Mouse (Mus musculus) hindbrain, embryonic 13.5 days (tissue): Measurements from ENCODE around the gene Gm3072. TPM values are rescaled to one million over a fixed set of nuclear protein-coding genes. Genes with fewer than 3 reads are reported as not detected.
"Not testable (repeated sequence)": the region's sequence is repeated elsewhere in the genome, so short reads cannot be mapped to it uniquely, and the experiment has no call there.

Source experiments
- ATAC-seq: fragments of 200-750 bp; cut with Nextera tagmentation; 2 replicates; pipeline ENCODE4 v1.8.0; 2017; ENCODE audit warnings: moderate TSS enrichment; ENCODE audit not compliant: low FRiP score
- H3K27ac ChIP-seq: fragments of 300-500 bp; sonication (generic); 2 replicates; pipeline ENCODE4 v1.5.1; 2015; ENCODE audit warnings: inconsistent platforms, mild to moderate bottlenecking, moderate library complexity
- H3K27me3 ChIP-seq: fragments of 300-500 bp; sonication (generic); 2 replicates; pipeline ENCODE4 v1.6.1; 2015; ENCODE audit warnings: mild to moderate bottlenecking, inconsistent platforms
- H3K36me3 ChIP-seq: fragments of 300-500 bp; sonication (generic); 2 replicates; pipeline ENCODE4 v1.6.1; 2015; ENCODE audit warnings: mild to moderate bottlenecking, inconsistent platforms
- H3K4me1 ChIP-seq: fragments of 300-500 bp; sonication (generic); replicated peaks from 2 replicates; pipeline ENCODE4 v1.6.1; 2015; ENCODE audit warnings: inconsistent platforms
- H3K4me2 ChIP-seq: fragments of 300-500 bp; sonication (generic); 2 replicates; pipeline ENCODE4 v1.6.1; 2015; ENCODE audit warnings: inconsistent platforms, mild to moderate bottlenecking, moderate library complexity
- H3K4me3 ChIP-seq: fragments of 300-500 bp; sonication (generic); 2 replicates; pipeline ENCODE4 v1.5.1; 2015; ENCODE audit warnings: mild to moderate bottlenecking, inconsistent platforms
- H3K9ac ChIP-seq: fragments of 300-500 bp; sonication (generic); 2 replicates; pipeline ENCODE4 v1.6.1; 2015; ENCODE audit warnings: mild to moderate bottlenecking, inconsistent platforms
- H3K9me3 ChIP-seq: fragments of 300-500 bp; sonication (generic); 2 replicates; pipeline ENCODE4 v1.6.1; 2016; ENCODE audit warnings: inconsistent platforms
- WGBS: fragments of 180-500 bp; shearing (Covaris S2); methylation state at CpG from one replicate; pipeline ENCODE4 v1.1.7; 2015; 5-methylcytosine and 5-hydroxymethylcytosine counted together
- polyA plus RNA-seq: library from polyadenylated mRNA; unstranded; fragments of >200 nt; fragmentation: Nextera tagmentation; extraction: Ambion mirVana; gene quantifications from 2 replicates; pipeline ENCODE4 v1.2.1, GENCODE M21; 2015

Gene Gm3072
- polyA plus RNA-seq: not detected in 2 replicates

- not testable (repeated sequence) for H3K4me3 ChIP-seq, H3K36me3 ChIP-seq, H3K27ac ChIP-seq, H3K9me3 ChIP-seq, H3K9ac ChIP-seq, H3K27me3 ChIP-seq, ATAC-seq, H3K4me1 ChIP-seq, H3K4me2 ChIP-seq
- WGBS: 86% methylated on average over 1 of the region's 2 CpGs
Observed at GRCm38 (mm10) chr14:41624512-41624911, at the start of gene Gm3072. Gene Gm3072 (minus strand): TSS chr14:41624612.

GRCm38 (mm10) chr14:41648176-41648575, 23.8 kb upstream of the Gm3072 start:
- H3K36me3 ChIP-seq, H3K27ac ChIP-seq, H3K4me2 ChIP-seq, ATAC-seq, H3K9ac ChIP-seq, H3K4me3 ChIP-seq, H3K27me3 ChIP-seq, H3K9me3 ChIP-seq, H3K4me1 ChIP-seq: not testable (repeated sequence)
- WGBS: 85% methylated on average over 2 of the region's 2 CpGs

GRCm38 (mm10) chr14:41646387-41646786, 22.0 kb upstream of the Gm3072 start, which contains the start of gene Gm3676:
Gene Gm3676 (minus strand): TSS chr14:41646487.
- not testable (repeated sequence) for H3K4me3 ChIP-seq, H3K36me3 ChIP-seq, ATAC-seq, H3K4me2 ChIP-seq, H3K27me3 ChIP-seq, H3K4me1 ChIP-seq, H3K27ac ChIP-seq, H3K9me3 ChIP-seq, H3K9ac ChIP-seq
- WGBS: no CpG with 5 or more reads among the region's 1 CpGs

DNA sequence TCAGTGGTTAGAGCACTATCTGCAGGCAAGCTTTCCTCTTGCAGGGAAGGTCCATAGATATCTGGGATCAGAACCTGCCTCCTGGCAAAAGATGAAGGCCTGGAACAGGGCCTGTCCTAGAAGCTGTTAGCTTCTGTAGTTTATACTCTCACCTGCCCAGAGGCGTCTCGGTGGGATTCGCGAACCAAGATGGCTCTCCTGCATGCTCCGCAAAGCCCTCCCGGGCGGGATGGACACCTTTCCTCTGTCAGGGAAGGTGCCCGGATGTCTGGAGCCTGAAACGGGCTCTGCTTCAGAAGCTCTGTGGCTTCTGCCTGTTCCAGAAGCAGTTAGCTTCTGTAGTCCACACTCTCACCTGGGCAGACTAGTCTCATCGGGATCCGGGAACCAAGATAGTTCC, 5.7 kb upstream of the Gm3072 start:
- not testable (repeated sequence) for H3K27me3 ChIP-seq, H3K9me3 ChIP-seq, H3K27ac ChIP-seq, H3K4me1 ChIP-seq, ATAC-seq, H3K9ac ChIP-seq, H3K36me3 ChIP-seq, H3K4me3 ChIP-seq, H3K4me2 ChIP-seq
- 94% methylated on average over 9 of the region's 11 CpGs for WGBS

GRCm38 (mm10) chr14:41622535-41622934, 1.9 kb downstream of the Gm3072 start:
- WGBS: 95% methylated on average over 5 of the region's 5 CpGs
- H3K4me2 ChIP-seq, H3K36me3 ChIP-seq, ATAC-seq, H3K4me1 ChIP-seq, H3K4me3 ChIP-seq, H3K27ac ChIP-seq, H3K9ac ChIP-seq, H3K9me3 ChIP-seq, H3K27me3 ChIP-seq: not testable (repeated sequence)

DNA sequence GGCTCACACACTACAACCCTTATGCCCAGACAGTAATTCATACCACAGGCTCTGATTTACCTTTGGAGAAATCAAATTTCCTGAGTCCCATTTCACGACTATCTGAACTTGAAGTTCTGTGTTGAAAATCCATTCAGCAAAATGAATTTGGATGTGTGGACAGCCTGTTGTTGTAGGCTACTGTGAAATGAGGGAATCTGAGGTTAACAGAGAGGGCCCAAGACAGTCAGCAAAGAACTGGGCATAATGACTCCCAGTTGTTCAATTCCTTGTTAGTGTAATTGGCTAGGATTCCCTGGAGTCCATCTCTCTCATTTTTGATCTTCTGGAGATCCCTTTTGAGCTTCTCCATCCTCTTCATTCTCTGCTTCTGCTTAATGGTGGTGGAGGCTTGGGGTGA, 13.7 kb downstream of the Gm3072 start:
- not testable (repeated sequence) for H3K27ac ChIP-seq, H3K9me3 ChIP-seq, H3K4me3 ChIP-seq, H3K9ac ChIP-seq, H3K27me3 ChIP-seq, H3K36me3 ChIP-seq, H3K4me1 ChIP-seq, ATAC-seq, H3K4me2 ChIP-seq
- 83% methylated on average over 1 of the region's 1 CpGs for WGBS

DNA sequence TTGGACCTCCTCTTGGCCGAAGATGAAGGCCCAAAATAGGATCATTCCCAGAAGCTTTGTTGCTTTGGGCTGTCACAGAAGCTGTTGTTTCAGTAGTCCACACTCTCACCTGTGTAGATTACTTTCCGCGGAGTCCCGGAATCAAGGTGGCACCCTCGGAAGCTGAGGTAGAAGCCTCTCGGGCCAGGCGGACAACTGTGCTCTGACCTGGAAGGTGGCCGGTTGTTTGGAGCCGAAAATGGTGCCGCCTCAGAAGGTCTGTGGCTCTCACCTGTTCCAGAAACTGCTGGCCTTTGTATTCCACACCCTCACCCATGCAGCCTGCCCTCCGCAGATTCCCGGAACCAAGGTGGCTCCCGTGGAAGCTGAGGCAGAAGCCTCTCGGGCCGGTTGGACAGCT, 23.5 kb downstream of the Gm3072 start:
- H3K27ac ChIP-seq, H3K4me1 ChIP-seq, H3K9me3 ChIP-seq, ATAC-seq, H3K9ac ChIP-seq, H3K36me3 ChIP-seq, H3K4me3 ChIP-seq, H3K4me2 ChIP-seq, H3K27me3 ChIP-seq: not testable (repeated sequence)
- 94% methylated on average over 15 of the region's 15 CpGs for WGBS

- H3K36me3 ChIP-seq, H3K9me3 ChIP-seq, H3K9ac ChIP-seq, H3K4me1 ChIP-seq, H3K4me3 ChIP-seq, H3K4me2 ChIP-seq, ATAC-seq, H3K27me3 ChIP-seq, H3K27ac ChIP-seq: not testable (repeated sequence)
- 74% methylated on average over 1 of the region's 1 CpGs for WGBS
Observed at GRCm38 (mm10) chr14:41586346-41586745, 38.1 kb downstream of the Gm3072 start.

DNA sequence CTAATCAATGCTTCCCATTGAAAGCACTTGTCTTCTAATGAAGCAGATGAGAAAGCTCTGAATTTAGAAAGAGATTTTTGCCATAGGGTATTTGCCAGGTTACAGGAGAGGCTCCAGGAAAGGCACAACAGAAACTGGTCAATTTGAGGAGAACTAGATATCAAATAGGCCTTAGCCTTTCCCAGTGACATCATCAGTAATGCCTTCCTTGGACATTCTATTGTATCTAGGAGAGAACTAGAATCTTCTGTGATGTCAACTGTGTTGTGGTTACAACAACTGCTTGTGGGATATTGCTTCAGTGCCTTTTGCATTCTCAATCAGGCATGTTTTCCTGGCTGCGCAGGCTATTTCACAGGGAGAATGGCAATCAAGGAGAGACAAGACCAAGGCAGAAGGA, 51.5 kb downstream of the Gm3072 start, which contains the start of gene 1700049E17Rik2:
TSS of gene 1700049E17Rik2 (plus strand) at position 301 of the 400 bp plus-strand sequence.
- H3K9ac ChIP-seq, H3K36me3 ChIP-seq, H3K9me3 ChIP-seq, H3K4me1 ChIP-seq, H3K27ac ChIP-seq, ATAC-seq, H3K4me3 ChIP-seq, H3K27me3 ChIP-seq, H3K4me2 ChIP-seq: not testable (repeated sequence)
- no CpG with 5 or more reads among the region's 1 CpGs for WGBS

Other genes with a start within 250 kb of the Gm3072 start
- 0.23 TPM in 1 of 2 replicates, not detected in the other for gene Gm7945, start 238.2 kb downstream of the Gm3072 start, polyA plus RNA-seq
- not detected in 2 replicates for gene Gm6482, start 216.3 kb downstream of the Gm3072 start, polyA plus RNA-seq
- not detected in 2 replicates for gene Gm7954, start 171.1 kb downstream of the Gm3072 start, polyA plus RNA-seq
- not detected in 2 replicates for gene Gm3486, start 135.1 kb downstream of the Gm3072 start, polyA plus RNA-seq
- not detected in 2 replicates for gene Gm7970, start 69.0 kb downstream of the Gm3072 start, polyA plus RNA-seq
- not detected in 2 replicates for gene 1700049E17Rik2, start 51.4 kb downstream of the Gm3072 start, polyA plus RNA-seq
- not detected in 2 replicates for gene Gm3676, start 21.9 kb upstream of the Gm3072 start, polyA plus RNA-seq
- gene Gm8068, start 77.3 kb upstream of the Gm3072 start, polyA plus RNA-seq: not detected in 2 replicates
- not detected in 2 replicates for gene Gm7929, start 126.0 kb upstream of the Gm3072 start, polyA plus RNA-seq
- not detected in 2 replicates for gene Gm47189, start 147.8 kb upstream of the Gm3072 start, polyA plus RNA-seq